Mouse (Mus musculus): ENCODE measurements at regions not wholly inside any gene's neighbourhood (a gene's known extent, or its start where the extent isn't known, plus 50 kb on each side); places are given as distances from the start of the nearest gene placed in this dataset.
"Not testable (repeated sequence)": the region's sequence is repeated elsewhere in the genome, so short reads cannot be mapped to it uniquely, and the experiment has no call there.

GRCm38 (mm10) chr16:65629186-65629585, 66.7 kb upstream of the Chmp2b start:
- DNase-seq = peak; percentile 71

- DNase-seq = no peak
These were observed 69.2 kb upstream of the Chmp2b start for GRCm38 (mm10) chr16:65631680-65632079.

GRCm38 (mm10) chr16:65646741-65647140, 84.2 kb upstream of the Chmp2b start:
- not testable (repeated sequence) for DNase-seq

- DNase-seq = no peak
These were observed 86.5 kb upstream of the Chmp2b start for GRCm38 (mm10) chr16:65649061-65649460.

- DNase-seq = no peak
These were observed 93.0 kb upstream of the Chmp2b start for GRCm38 (mm10) chr16:65655490-65655889.

GRCm38 (mm10) chr16:65657829-65658228, 95.3 kb upstream of the Chmp2b start:
- DNase-seq = no peak

- DNase-seq = no peak
These were observed 102.3 kb upstream of the Chmp2b start for GRCm38 (mm10) chr16:65664787-65665186.

- DNase-seq = no peak
These were observed 109.6 kb upstream of the Chmp2b start for GRCm38 (mm10) chr16:65672116-65672515.

GRCm38 (mm10) chr16:65683089-65683488, 120.6 kb upstream of the Chmp2b start:
- DNase-seq = no peak

- DNase-seq = no peak
These were observed 121.3 kb upstream of the Chmp2b start for GRCm38 (mm10) chr16:65683703-65684320.

- DNase-seq = no peak
These were observed 121.4 kb upstream of the Vgll3 start for GRCm38 (mm10) chr16:65693626-65694025.

- DNase-seq = no peak
These were observed 99.4 kb upstream of the Vgll3 start for GRCm38 (mm10) chr16:65715631-65716030.

GRCm38 (mm10) chr16:65718791-65719472, 96.1 kb upstream of the Vgll3 start:
- no peak for DNase-seq

- no peak for DNase-seq
These were observed 94.1 kb upstream of the Vgll3 start for GRCm38 (mm10) chr16:65720953-65721352.

- no peak for DNase-seq
These were observed 89.3 kb upstream of the Vgll3 start for GRCm38 (mm10) chr16:65725559-65726269.

- no peak for DNase-seq
These were observed 88.8 kb upstream of the Vgll3 start for GRCm38 (mm10) chr16:65726289-65726688.

GRCm38 (mm10) chr16:65729322-65729721, 85.7 kb upstream of the Vgll3 start:
- no peak for DNase-seq

- no peak for DNase-seq
These were observed 75.4 kb upstream of the Vgll3 start for GRCm38 (mm10) chr16:65739652-65740051.

- DNase-seq = no peak
These were observed 72.1 kb upstream of the Vgll3 start for GRCm38 (mm10) chr16:65742951-65743350.

GRCm38 (mm10) chr16:65755667-65756066, 59.4 kb upstream of the Vgll3 start:
- DNase-seq = no peak
